Mouse (Mus musculus): ENCODE results near the gene Vmn1r160. TPM values are rescaled to one million over a fixed set of nuclear protein-coding genes. Genes with fewer than 3 reads are reported as not detected.

The Vmn1r160 gene
- polyA plus RNA-seq (2017; shearing (Covaris generic)): not detected

GRCm38 (mm10) chr7:22870924-22871323 lies at the start of gene Vmn1r160:
Gene Vmn1r160, plus strand, starts transcription at chr7:22871224.

DNA sequence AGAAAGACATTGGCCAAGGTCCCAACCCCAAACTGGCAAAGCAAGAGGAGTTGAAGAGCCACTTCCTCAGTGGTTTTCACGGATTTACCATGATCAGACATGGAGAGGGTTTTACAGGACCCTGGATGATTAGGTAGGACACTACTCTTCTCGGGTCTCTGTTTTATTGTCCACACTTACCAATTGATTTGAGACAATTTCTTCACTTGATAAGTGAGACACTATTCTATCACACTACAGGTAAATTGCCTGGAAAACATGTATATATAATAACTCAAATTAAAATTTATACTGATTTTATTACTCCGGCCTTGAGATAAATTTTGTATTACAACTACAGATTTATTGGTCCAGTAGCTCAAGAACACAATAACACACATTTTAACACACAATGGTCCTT lies 27.5 kb upstream of the Vmn1r160 start, which contains the start of gene Vmn1r159:
Gene Vmn1r159 (minus strand): TSS at position 101 of the 400 bp plus-strand sequence.

Other genes with a start within 250 kb of the Vmn1r160 start
- not detected for gene Vmn1r155, start 213.2 kb upstream of the Vmn1r160 start, polyA plus RNA-seq (2017; shearing (Covaris generic))
- gene Gm8693, start 178.9 kb upstream of the Vmn1r160 start, polyA plus RNA-seq (2017; shearing (Covaris generic)): not detected
- gene Gm4567, start 151.5 kb upstream of the Vmn1r160 start, polyA plus RNA-seq (2017; shearing (Covaris generic)): not detected
- not detected for gene Vmn1r157, start 109.5 kb upstream of the Vmn1r160 start, polyA plus RNA-seq (2017; shearing (Covaris generic))
- gene Vmn1r158, start 80.4 kb upstream of the Vmn1r160 start, polyA plus RNA-seq (2017; shearing (Covaris generic)): not detected
- not detected for gene Vmn1r159, start 27.6 kb upstream of the Vmn1r160 start, polyA plus RNA-seq (2017; shearing (Covaris generic))
- not detected for gene Gm4214, start 113.4 kb downstream of the Vmn1r160 start, polyA plus RNA-seq (2017; shearing (Covaris generic))
- gene Gm4216, start 148.7 kb downstream of the Vmn1r160 start, polyA plus RNA-seq (2017; shearing (Covaris generic)): not detected
- not detected for gene Vmn1r163, start 184.3 kb downstream of the Vmn1r160 start, polyA plus RNA-seq (2017; shearing (Covaris generic))
- not detected for gene Gm8720, start 196.2 kb downstream of the Vmn1r160 start, polyA plus RNA-seq (2017; shearing (Covaris generic))

Measured in activated CD4-positive, CD25-positive, alpha-beta regulatory T cell, adult 9 weeks (primary cell).